Mouse (Mus musculus) c-Kit-positive CD71-positive TER-119-positive erythroid progenitor cells, embryonic 14.5 days (primary cell): ENCODE results near the gene Fam155a.

ENCODE experiments used
- DNase-seq: peaks from one replicate; pipeline ENCODE4 v3.0.0-alpha.2; 2013; ENCODE audit warnings: low spot score

The Fam155a gene

GRCm38 (mm10) chr8:9482565-9482964, 288.4 kb downstream of the Fam155a start:
- DNase-seq = no peak

GRCm38 (mm10) chr8:9471290-9471689, 299.7 kb downstream of the Fam155a start:
- DNase-seq = no peak

- DNase-seq = no peak
These were observed 300.8 kb downstream of the Fam155a start for GRCm38 (mm10) chr8:9470114-9470513.

GRCm38 (mm10) chr8:9461111-9461510, 309.9 kb downstream of the Fam155a start:
- no peak for DNase-seq

GRCm38 (mm10) chr8:9460707-9461106, 310.3 kb downstream of the Fam155a start:
- DNase-seq = no peak

GRCm38 (mm10) chr8:9458614-9459013, 312.3 kb downstream of the Fam155a start:
- DNase-seq = no peak

GRCm38 (mm10) chr8:9455138-9455537, 315.8 kb downstream of the Fam155a start:
- DNase-seq = no peak

- no peak for DNase-seq
These were observed 317.2 kb downstream of the Fam155a start for GRCm38 (mm10) chr8:9453742-9454141.

- peak; percentile 3 for DNase-seq
These were observed 319.4 kb downstream of the Fam155a start for GRCm38 (mm10) chr8:9451543-9451942.

- no peak for DNase-seq
These were observed 322.3 kb downstream of the Fam155a start for GRCm38 (mm10) chr8:9448613-9449012.

- DNase-seq = no peak
These were observed 333.1 kb downstream of the Fam155a start for GRCm38 (mm10) chr8:9437822-9438221.

GRCm38 (mm10) chr8:9435501-9435900, 335.5 kb downstream of the Fam155a start:
- no peak for DNase-seq

GRCm38 (mm10) chr8:9432635-9433372, 338.2 kb downstream of the Fam155a start:
- DNase-seq = no peak

- no peak for DNase-seq
These were observed 342.1 kb downstream of the Fam155a start for GRCm38 (mm10) chr8:9428846-9429245.

GRCm38 (mm10) chr8:9424069-9424468, 346.9 kb downstream of the Fam155a start:
- DNase-seq = no peak

GRCm38 (mm10) chr8:9423590-9423989, 347.4 kb downstream of the Fam155a start:
- DNase-seq = no peak

GRCm38 (mm10) chr8:9423184-9423583, 347.8 kb downstream of the Fam155a start:
- DNase-seq = no peak

GRCm38 (mm10) chr8:9418856-9419800, 351.8 kb downstream of the Fam155a start:
- DNase-seq = no peak

GRCm38 (mm10) chr8:9416189-9416588, 354.8 kb downstream of the Fam155a start:
- DNase-seq = no peak

GRCm38 (mm10) chr8:9408480-9408879, 362.5 kb downstream of the Fam155a start:
- no peak for DNase-seq

GRCm38 (mm10) chr8:9406204-9406603, 364.8 kb downstream of the Fam155a start:
- no peak for DNase-seq

- no peak for DNase-seq
These were observed 366.3 kb downstream of the Fam155a start for GRCm38 (mm10) chr8:9404651-9405050.

GRCm38 (mm10) chr8:9402393-9402792, 368.6 kb downstream of the Fam155a start:
- no peak for DNase-seq
